Mouse (Mus musculus): ENCODE data around the gene Tgfb1. TPM values are rescaled to one million over a fixed set of nuclear protein-coding genes. Genes with fewer than 3 reads are reported as not detected.
A peak's percentile ranks its signal among the peaks of the same experiment; 100 is the strongest.

Tgfb1 gene
- total and polyA plus RNA-seq, 2 experiments from 2014 or later, result 0.88 to 2.2 TPM

DNA sequence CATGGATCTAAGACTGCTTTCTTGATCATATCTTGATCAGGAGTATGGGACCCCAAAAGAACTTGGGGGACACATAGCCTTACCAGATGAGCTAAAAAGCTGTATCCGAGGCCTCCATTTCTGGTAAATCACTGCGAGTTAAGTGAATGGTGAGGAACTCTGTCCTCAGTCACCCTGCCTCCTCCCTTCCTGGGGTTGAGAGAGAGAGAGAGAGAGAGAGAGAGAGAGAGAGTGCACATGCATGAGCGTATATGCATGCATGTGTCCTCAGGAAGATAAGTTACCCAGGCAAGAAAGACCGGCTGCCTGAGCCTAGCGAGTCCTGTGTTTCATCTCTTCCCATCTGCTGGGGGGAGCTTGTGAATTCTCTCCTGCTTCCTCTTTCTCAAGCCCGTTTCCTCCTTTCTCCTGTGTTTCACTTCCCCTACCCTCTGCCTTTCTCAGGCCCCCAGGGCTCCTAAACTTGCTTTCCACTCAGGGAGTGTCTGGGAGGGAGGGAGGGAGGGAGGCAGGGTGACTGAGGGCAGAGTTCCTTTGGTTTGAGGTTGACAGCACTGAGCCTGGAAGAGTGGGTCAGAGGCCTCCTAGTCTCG is 19.9 kb downstream of the Tgfb1 start:
- Histone ChIP-seq H3K4me2 (ENCODE audit: low read depth, low read length, poor library complexity, severe bottlenecking) (no peak overlapping the region), H3K27ac (ENCODE audit: low read depth, low read length) (no peak overlapping the region), H3K4me1 (ENCODE audit: insufficient read depth, low read length) (peaks cover 8% of the 10 kb centered on the region; the same call in 1 of the 2 replicates), H3K4me3 (ENCODE audit: low read depth, low read length) (no peak overlapping the region), H3K9ac (replicated peaks; ENCODE audit: low read length, poor library complexity, severe bottlenecking) (no peak overlapping the region), H3K9me3 (ENCODE audit: low read length) (no peaks in the 10 kb centered on the region), H3K27me3 (ENCODE audit: insufficient read depth, low read length) (no peaks in the 10 kb centered on the region), H3K36me3 (ENCODE audit: insufficient read depth, low read length) (no peaks in the 10 kb centered on the region)
- WGBS, result 63% methylated on average over 7 of the region's 7 CpGs
- no peak for ATAC-seq (ENCODE audit: low FRiP score)
- no peak for DNase-seq (ENCODE audit: low spot score)
- no peak for TF ChIP-seq CTCF (IDR thresholded peaks at IDR 0.05)

DNA sequence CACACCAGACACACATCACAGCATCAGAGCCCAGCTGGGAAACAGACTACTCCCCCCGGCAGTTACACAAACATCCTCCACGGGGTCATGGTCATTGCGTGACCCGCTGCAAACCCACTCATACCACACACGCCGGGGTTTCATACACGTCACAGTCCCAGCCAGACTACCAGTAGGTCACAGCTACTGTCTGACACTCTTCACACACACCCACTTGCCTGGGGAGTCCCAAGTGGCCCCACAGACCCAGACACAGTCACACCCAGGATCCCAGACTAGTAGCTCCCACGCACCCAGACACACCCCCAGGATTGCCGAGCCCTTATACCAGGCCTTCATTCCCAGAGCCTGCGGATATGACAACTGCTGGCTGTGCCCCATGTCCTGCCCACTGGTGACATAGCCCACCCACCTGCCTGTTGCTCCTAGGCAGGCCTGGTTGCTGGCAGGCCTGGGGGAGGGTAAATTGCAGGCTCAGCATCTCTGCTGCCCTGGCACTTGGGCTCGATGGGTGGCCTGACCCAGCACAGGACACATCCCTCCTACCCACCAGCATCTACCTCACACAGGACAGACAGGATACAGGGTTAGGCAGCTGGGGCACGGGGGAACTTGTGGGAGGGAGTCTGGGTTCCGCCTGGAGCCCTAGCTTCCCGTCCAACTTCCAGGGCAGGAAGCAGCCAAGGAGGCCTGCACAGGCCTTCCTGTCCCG is 20.9 kb downstream of the Tgfb1 start:
- H3K4me1 ChIP-seq (ENCODE audit: insufficient read depth, low read length), result peaks cover 8% of the 10 kb centered on the region; the same call in 1 of the 2 replicates
- ATAC-seq (ENCODE audit: low FRiP score) (no peak), DNase-seq (ENCODE audit: low spot score) (no peak)
- no peak for TF ChIP-seq CTCF (IDR thresholded peaks at IDR 0.05)
- no peak overlapping the region for H3K4me2 ChIP-seq (ENCODE audit: low read depth, low read length, poor library complexity, severe bottlenecking)
- H3K36me3 ChIP-seq (ENCODE audit: insufficient read depth, low read length), result peaks cover 5% of the 10 kb centered on the region
- H3K9ac ChIP-seq (replicated peaks; ENCODE audit: low read length, poor library complexity, severe bottlenecking), result no peak overlapping the region
- H3K27me3 ChIP-seq (ENCODE audit: insufficient read depth, low read length), result no peaks in the 10 kb centered on the region
- H3K4me3 ChIP-seq (ENCODE audit: low read depth, low read length), result no peak overlapping the region
- H3K9me3 ChIP-seq (ENCODE audit: low read length), result no peaks in the 10 kb centered on the region
- WGBS, result 73% methylated on average over 15 of the region's 15 CpGs
- H3K27ac ChIP-seq (ENCODE audit: low read depth, low read length), result no peak overlapping the region

DNA sequence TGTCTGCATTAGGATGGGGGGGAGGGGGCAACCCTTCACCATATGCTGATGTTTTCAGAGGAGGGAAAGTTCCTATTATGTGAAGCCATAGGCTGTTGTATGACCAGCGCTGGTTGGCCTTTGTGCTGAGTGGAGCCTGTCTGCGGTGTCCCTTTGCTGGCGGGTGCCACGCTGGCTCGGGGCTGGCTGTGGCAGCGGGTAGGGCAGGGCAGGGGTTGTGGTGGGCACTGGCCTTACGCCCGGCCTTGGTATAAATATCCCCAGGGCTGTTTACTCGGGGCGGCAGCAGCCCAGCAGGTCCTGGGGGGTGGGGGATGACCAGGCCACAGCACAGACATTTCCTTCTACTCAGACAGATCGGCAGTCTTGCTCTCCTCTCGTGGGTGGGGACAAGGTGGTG is 23.2 kb downstream of the Tgfb1 start:
- H3K27ac ChIP-seq (ENCODE audit: low read depth, low read length), result no peak overlapping the region
- DNase-seq (ENCODE audit: low spot score), result no peak
- H3K27me3 ChIP-seq (ENCODE audit: insufficient read depth, low read length), result no peaks in the 10 kb centered on the region
- no peak for TF ChIP-seq CTCF (IDR thresholded peaks at IDR 0.05)
- 0 out of 2 replicates have a peak, but pooled peaks have one; percentile 8 for ATAC-seq (ENCODE audit: low FRiP score)
- no peaks in the 10 kb centered on the region for H3K9me3 ChIP-seq (ENCODE audit: low read length)
- peaks cover 8% of the 10 kb centered on the region; the same call in 1 of the 2 replicates for H3K4me1 ChIP-seq (ENCODE audit: insufficient read depth, low read length)
- no peak overlapping the region for H3K4me2 ChIP-seq (ENCODE audit: low read depth, low read length, poor library complexity, severe bottlenecking)
- no peak overlapping the region for H3K4me3 ChIP-seq (ENCODE audit: low read depth, low read length)
- H3K36me3 ChIP-seq (ENCODE audit: insufficient read depth, low read length), result peaks cover 27% of the 10 kb centered on the region
- 13% methylated on average over 12 of the region's 12 CpGs for WGBS
- peak overlapping the region; percentile 24; the same call in 1 of the 2 replicates for H3K9ac ChIP-seq (replicated peaks; ENCODE audit: low read length, poor library complexity, severe bottlenecking)

GRCm38 (mm10) chr7:25710519-25711130 is 23.8 kb downstream of the Tgfb1 start:
- H3K27me3 ChIP-seq (ENCODE audit: insufficient read depth, low read length), result no peaks in the 10 kb centered on the region
- TF ChIP-seq CTCF (IDR thresholded peaks at IDR 0.05), result no peak
- 0% methylated on average over 2 of the region's 7 CpGs for whole genome bisulfite sequencing
- no peak overlapping the region for H3K27ac ChIP-seq (ENCODE audit: low read depth, low read length)
- H3K9me3 ChIP-seq (ENCODE audit: low read length), result no peaks in the 10 kb centered on the region
- ATAC-seq (ENCODE audit: low FRiP score) (no peak), DNase-seq (ENCODE audit: low spot score) (no peak)
- no peak overlapping the region for H3K4me3 ChIP-seq (ENCODE audit: low read depth, low read length)
- H3K36me3 ChIP-seq (ENCODE audit: insufficient read depth, low read length), result peaks cover 33% of the 10 kb centered on the region
- H3K4me1 ChIP-seq (ENCODE audit: insufficient read depth, low read length), result peaks cover 8% of the 10 kb centered on the region; the same call in 1 of the 2 replicates
- peak overlapping the region; percentile 2; the same call in 1 of the 2 replicates for H3K4me2 ChIP-seq (ENCODE audit: low read depth, low read length, poor library complexity, severe bottlenecking)
- peak overlapping the region; percentile 24; the same call in 1 of the 2 replicates for H3K9ac ChIP-seq (replicated peaks; ENCODE audit: low read length, poor library complexity, severe bottlenecking)

- no peak for DNase-seq (ENCODE audit: low spot score)
- H3K36me3 ChIP-seq (ENCODE audit: insufficient read depth, low read length), result peaks cover 39% of the 10 kb centered on the region
- no peak overlapping the region for H3K4me3 ChIP-seq (ENCODE audit: low read depth, low read length)
- no peak for TF ChIP-seq CTCF (IDR thresholded peaks at IDR 0.05)
- H3K4me1 ChIP-seq (ENCODE audit: insufficient read depth, low read length), result peaks cover 8% of the 10 kb centered on the region; the same call in 1 of the 2 replicates
- no peaks in the 10 kb centered on the region for H3K27me3 ChIP-seq (ENCODE audit: insufficient read depth, low read length)
- 67% methylated on average over 5 of the region's 5 CpGs for WGBS
- no peak overlapping the region for H3K9ac ChIP-seq (replicated peaks; ENCODE audit: low read length, poor library complexity, severe bottlenecking)
- ATAC-seq (ENCODE audit: low FRiP score), result no peak
- no peak overlapping the region for H3K27ac ChIP-seq (ENCODE audit: low read depth, low read length)
- no peaks in the 10 kb centered on the region for H3K9me3 ChIP-seq (ENCODE audit: low read length)
- H3K4me2 ChIP-seq (ENCODE audit: low read depth, low read length, poor library complexity, severe bottlenecking), result no peak overlapping the region
These were observed 24.4 kb downstream of the Tgfb1 start for GRCm38 (mm10) chr7:25711165-25711564.

All from midbrain, postnatal 0 days (tissue).